Mouse (Mus musculus): Measurements from ENCODE around the gene Rnf167. TPM values are rescaled to one million over a fixed set of nuclear protein-coding genes. Genes with fewer than 3 reads are reported as not detected.

Gene Rnf167
- total RNA-seq, 2 experiments from 2014 or later: 100 to 106 TPM

- DNase-seq (ENCODE audit: low spot score in 2 of 2): no peak
Measured at GRCm38 (mm10) chr11:70671333-70672047, 24.5 kb downstream of the Rnf167 start.

- no peak for DNase-seq (ENCODE audit: low spot score in 2 of 2)
Measured at GRCm38 (mm10) chr11:70674014-70674413, 27.0 kb downstream of the Rnf167 start.

DNA sequence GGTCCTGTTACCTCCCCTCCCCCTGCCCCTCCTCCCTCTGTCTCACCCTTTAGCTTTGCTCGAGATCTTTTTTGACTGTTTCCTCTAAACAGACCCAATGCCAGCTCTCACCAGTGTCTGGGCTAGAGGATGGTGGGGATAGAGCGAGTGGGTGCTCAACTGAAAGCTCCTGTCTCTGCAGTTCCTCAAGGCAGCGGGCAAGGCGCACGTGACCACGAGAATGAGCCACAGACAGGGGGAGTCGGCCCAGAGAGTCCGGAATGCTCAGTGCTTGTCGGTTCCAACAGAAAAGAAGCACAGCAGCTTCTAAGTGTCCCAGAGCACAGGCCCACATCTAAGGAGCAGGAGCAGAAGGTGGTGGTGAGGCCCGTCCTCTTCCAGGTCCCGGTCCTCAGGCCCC, 27.5 kb downstream of the Rnf167 start:
- DNase-seq (ENCODE audit: low spot score in 2 of 2): no peak

- no peak for DNase-seq (ENCODE audit: low spot score in 2 of 2)
Measured at GRCm38 (mm10) chr11:70678092-70678491, 31.1 kb downstream of the Rnf167 start.

GRCm38 (mm10) chr11:70678576-70678975, 31.5 kb downstream of the Rnf167 start:
- no peak for DNase-seq (ENCODE audit: low spot score in 2 of 2)

- no peak for DNase-seq (ENCODE audit: low spot score in 2 of 2)
Measured at GRCm38 (mm10) chr11:70679361-70679760, 32.3 kb downstream of the Rnf167 start.

DNA sequence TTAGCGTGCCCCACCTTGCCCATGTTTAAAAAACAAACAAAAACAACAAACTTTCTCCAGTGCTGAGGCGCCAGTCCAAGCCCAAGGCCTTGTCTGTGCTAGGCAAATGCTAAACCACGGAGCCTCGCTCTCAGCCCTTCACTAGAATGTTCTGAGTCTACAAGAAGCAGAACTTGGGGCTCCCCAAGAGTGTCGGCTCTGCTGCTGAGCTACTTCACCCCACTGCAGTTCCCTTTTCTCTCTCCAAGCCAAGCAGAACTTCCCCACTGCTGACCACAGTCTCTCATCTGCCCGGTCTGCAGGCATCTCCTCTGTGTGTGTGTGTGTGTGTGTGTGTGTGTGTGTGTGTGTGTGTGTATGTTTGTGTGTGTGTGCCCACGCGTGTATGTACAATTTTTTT, 32.9 kb downstream of the Rnf167 start:
- no peak for DNase-seq (ENCODE audit: low spot score in 2 of 2)

- no peak for DNase-seq (ENCODE audit: low spot score in 2 of 2)
Measured at GRCm38 (mm10) chr11:70681170-70681569, 34.1 kb downstream of the Rnf167 start.

GRCm38 (mm10) chr11:70681897-70682581, 35.0 kb downstream of the Rnf167 start:
- DNase-seq (ENCODE audit: low spot score in 2 of 2): no peak

GRCm38 (mm10) chr11:70683640-70684039, 36.6 kb downstream of the Rnf167 start:
- no peak for DNase-seq (ENCODE audit: low spot score in 2 of 2)

- no peak for DNase-seq (ENCODE audit: low spot score in 2 of 2)
Measured at GRCm38 (mm10) chr11:70686901-70687566, 40.0 kb downstream of the Rnf167 start.

- DNase-seq (ENCODE audit: low spot score in 2 of 2): peak; percentile 74
Measured at GRCm38 (mm10) chr11:70687601-70688199, 40.7 kb downstream of the Rnf167 start, which contains the start of gene Camta2. TSS of gene Camta2 (minus strand) at chr11:70688105.

DNA sequence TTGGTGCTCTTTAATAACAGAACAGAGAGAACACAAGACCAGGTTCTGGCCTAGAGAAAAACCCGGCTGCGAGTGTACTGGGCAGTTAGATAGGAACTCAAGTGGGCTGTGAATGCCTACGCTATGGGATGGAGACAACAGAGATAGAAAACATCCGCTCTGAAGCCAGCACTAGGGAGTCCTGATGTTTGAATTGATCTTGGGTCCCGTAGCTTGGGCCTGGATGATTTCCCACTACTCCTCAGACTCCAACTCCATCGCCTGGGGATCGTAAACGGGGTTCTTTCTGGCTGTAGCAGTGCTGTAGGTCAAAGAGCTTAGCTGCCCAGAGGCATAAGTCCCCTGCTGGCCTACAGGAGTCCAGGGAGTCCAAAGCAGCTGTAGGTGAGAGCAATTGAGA, 41.3 kb downstream of the Rnf167 start:
- no peak for DNase-seq (ENCODE audit: low spot score in 2 of 2)

DNA sequence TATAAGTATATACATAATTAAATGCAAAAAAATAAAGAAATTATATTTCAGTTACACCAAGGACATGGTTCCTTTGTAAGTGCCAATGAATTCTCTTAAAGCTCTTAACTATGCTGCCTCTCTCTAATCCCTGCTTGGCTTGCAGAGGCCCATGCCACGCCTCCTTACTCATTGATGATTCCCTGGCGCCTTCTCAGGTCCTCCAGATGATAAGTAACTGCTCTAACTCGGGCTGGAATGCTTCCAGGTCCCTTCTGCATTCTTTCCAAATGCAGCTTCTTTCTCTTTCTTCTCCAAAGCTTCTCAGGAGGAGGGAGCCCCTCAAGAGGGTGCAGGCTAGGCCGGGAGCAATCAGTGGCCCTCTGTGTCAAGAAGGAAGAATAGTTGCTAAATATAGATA, 42.5 kb downstream of the Rnf167 start:
- DNase-seq (ENCODE audit: low spot score in 2 of 2): no peak

GRCm38 (mm10) chr11:70693504-70693903, 46.5 kb downstream of the Rnf167 start:
- DNase-seq (ENCODE audit: low spot score in 2 of 2): no peak

- DNase-seq (ENCODE audit: low spot score in 2 of 2): no peak
Measured at GRCm38 (mm10) chr11:70697376-70697775, 50.3 kb downstream of the Rnf167 start.

DNA sequence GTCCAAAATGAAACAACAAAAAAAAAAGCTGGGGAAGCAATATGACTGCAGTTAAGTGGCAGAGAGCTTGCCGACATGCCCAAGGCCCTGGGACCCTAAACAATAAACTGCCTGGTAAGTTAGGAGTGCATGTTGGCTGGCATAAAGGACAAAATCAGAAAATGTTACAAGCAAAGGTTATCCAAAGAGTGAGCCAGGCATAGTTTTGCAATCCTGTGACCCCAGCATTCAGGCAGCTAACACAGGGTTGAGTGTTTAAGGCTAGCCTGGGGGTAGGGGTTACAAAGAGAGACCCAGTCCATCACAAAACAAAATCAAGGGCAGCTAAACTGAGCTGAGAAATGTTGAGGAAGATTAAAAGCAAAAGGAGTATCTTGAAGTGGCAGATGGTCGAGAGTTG, 52.0 kb downstream of the Rnf167 start:
- DNase-seq (ENCODE audit: low spot score in 2 of 2): no peak

DNA sequence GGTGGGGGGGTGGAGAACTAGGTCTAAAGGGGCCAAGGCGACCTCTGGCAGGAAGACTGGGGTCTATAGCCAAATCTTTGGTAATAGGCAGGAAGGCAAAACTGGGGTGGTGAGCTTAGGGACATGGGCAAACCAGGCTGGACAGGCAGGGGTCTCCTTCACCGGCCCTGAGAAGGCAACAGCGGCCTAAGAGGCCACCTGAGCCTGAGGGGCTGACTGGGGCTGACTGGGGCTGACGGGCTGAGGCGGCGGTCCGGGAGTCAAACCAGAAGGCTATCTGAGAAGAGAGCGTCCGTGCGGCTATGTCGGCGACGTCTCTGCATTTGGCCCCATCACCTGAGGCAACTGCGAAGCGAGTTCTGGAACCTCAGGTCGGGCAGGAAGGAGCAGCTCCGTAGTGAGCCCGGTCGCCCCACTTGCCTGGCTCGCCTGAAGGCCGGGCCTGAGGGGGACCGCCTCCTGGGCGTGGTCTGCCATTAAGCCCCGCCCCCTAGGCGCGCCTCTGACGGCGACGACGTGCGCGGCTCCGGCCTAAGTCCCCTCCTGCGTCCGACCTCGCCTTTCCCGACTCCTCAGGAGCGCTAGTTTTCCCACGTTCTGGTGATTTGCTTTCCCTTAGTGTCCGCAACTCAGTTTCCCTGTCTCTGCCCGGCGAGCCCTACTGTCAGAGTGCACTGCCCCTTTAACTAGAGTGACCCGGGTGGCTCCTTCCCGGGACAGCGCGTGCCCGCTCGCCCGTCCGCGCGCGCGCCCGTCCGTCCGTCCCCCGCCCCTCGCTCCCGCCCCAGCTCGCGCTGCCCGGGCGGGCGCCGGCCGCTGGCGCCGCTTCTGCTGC, 52.9 kb downstream of the Rnf167 start, which contains the start of the genes Inca1 and Kif1c:
Gene Inca1 (minus strand): TSS at position 434 of the 835 bp plus-strand sequence.
Gene Kif1c (plus strand): TSS at position 827 of the 835 bp plus-strand sequence.
- peak; percentile 90 to 93 for DNase-seq (ENCODE audit: low spot score in 2 of 2)

GRCm38 (mm10) chr11:70700613-70701012, 53.6 kb downstream of the Rnf167 start:
- DNase-seq (ENCODE audit: low spot score in 2 of 2): peak; percentile 43 to 58

All from adrenal gland, postnatal 4 days (tissue).